Mouse (Mus musculus) ES-E14 (cell line): ENCODE measurements around the gene Rtp2. TPM values are rescaled to one million over a fixed set of nuclear protein-coding genes. Genes with fewer than 3 reads are reported as not detected.
A peak's percentile ranks its signal among the peaks of the same experiment; 100 is the strongest.

Experiments used
- DNase-seq: peaks from one replicate; pipeline ENCODE4 v3.0.0-alpha.2; 2013; ENCODE audit warnings: low read depth, low spot score
- H3K27ac ChIP-seq: 2 replicates; pipeline ENCODE4 v1.5.1; 2012; ENCODE audit warnings: low read depth, mild to moderate bottlenecking, low read length, moderate library complexity, mixed read lengths; ENCODE audit not compliant: poor library complexity, insufficient read depth, severe bottlenecking
- H3K36me3 ChIP-seq: 2 replicates; pipeline ENCODE4 v1.6.1; 2012; ENCODE audit warnings: mild to moderate bottlenecking, low read length, moderate library complexity, mixed read lengths; ENCODE audit not compliant: control insufficient read depth, poor library complexity, insufficient read depth, severe bottlenecking
- H3K4me1 ChIP-seq, 2 experiments: fragments of 150-350 bp in 1 of 2; sonication (generic) in 1 of 2; 2 replicates each; pipeline ENCODE4 v1.6.1; 2012; ENCODE audit warnings: low read length in 2 of 2, mild to moderate bottlenecking in 1 of 2, mixed read lengths in 1 of 2; ENCODE audit not compliant: control insufficient read depth in 2 of 2, insufficient read depth in 2 of 2, poor library complexity in 1 of 2
- H3K4me3 ChIP-seq, 2 experiments: fragments of 150-350 bp in 1 of 2; sonication (generic) in 1 of 2; 2 replicates each; pipeline ENCODE4 v1.5.1; 2012; ENCODE audit warnings: low read length in 2 of 2, low read depth in 1 of 2, mild to moderate bottlenecking in 1 of 2, mixed read lengths in 1 of 2; ENCODE audit not compliant: insufficient read depth in 1 of 2, poor library complexity in 1 of 2, severe bottlenecking in 1 of 2
- H3K9ac ChIP-seq: 2 replicates; pipeline ENCODE4 v1.6.1; 2012; ENCODE audit warnings: low read depth, mild to moderate bottlenecking, low read length, mixed read lengths; ENCODE audit not compliant: poor library complexity, insufficient read depth, severe bottlenecking
- H3K9me3 ChIP-seq: fragments of 150-350 bp; sonication (generic); 2 replicates; pipeline ENCODE4 v1.6.1; 2012; ENCODE audit warnings: low read depth, mild to moderate bottlenecking, low read length; ENCODE audit not compliant: control insufficient read depth, insufficient read depth
- CHD2 ChIP-seq: IDR thresholded peaks from 2 replicates; pipeline ENCODE4 v1.6.1; 2014; ENCODE audit warnings: mild to moderate bottlenecking, low read depth, low read length, inconsistent platforms
- HCFC1 ChIP-seq: IDR thresholded peaks from 2 replicates; pipeline ENCODE4 v1.6.1; 2012; ENCODE audit warnings: low read length, inconsistent platforms, borderline replicate concordance; ENCODE audit not compliant: insufficient read depth
- MAFK ChIP-seq: IDR thresholded peaks from 2 replicates; pipeline ENCODE4 v1.6.1; 2014; ENCODE audit warnings: mild to moderate bottlenecking, low read depth, low read length, inconsistent platforms; ENCODE audit not compliant: insufficient read depth
- ZC3H11A ChIP-seq: IDR thresholded peaks from 2 replicates; pipeline ENCODE4 v1.6.1; 2012; ENCODE audit warnings: low read depth, mild to moderate bottlenecking, inconsistent platforms, low read length, borderline replicate concordance
- ZNF384 ChIP-seq: IDR thresholded peaks from 2 replicates; pipeline ENCODE4 v1.6.1; 2012; ENCODE audit warnings: low read depth, low read length, inconsistent platforms
- in situ Hi-C, 2 experiments: fragments of 600-800 bp; cut with MboI; formaldehyde crosslinking; loops; one replicate each; pipeline ENCODE4 v1.15.1; 2025; ENCODE audit warnings: low sequenced_read_pairs in 2 of 2, inconsistent platforms in 1 of 2; ENCODE audit not compliant: unreplicated experiment in 2 of 2
- total RNA-seq: library from RNA; depleted of rRNA; stranded (reverse); fragments of 300-350 nt; gene quantifications from 2 replicates; pipeline ENCODE4 v1.2.3, GENCODE M21; 2012; rRNA removed

Rtp2 gene
- 0.18 TPM in 1 of 2 replicates, not detected in the other for total RNA-seq

DNA sequence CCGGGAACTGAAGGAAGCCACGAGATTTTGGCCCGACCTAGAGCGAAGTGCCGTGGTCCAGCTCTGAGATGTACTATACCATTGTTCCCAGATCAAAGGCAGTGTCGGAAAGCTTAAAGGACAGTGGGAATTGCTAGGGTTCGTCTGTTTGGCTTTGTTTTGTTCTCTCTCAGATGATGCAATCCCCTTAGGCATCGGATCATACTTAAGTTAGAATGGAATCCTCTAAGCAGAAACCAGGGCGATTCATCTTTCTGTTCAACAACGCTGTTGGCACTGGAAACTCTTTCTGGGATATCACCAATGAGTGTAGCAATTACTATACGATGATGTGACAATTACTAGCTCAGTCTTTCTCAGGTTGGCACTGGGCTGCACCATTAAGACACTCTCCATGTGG lies at the start of gene Rtp2:
Gene Rtp2 (minus strand): TSS at position 101 of the 400 bp plus-strand sequence.
- in situ Hi-C loops = no loop called here
- Histone ChIP-seq H3K27ac (no peak within 1 kb of the TSS), H3K4me1 (no peaks in the 10 kb centered on the region), H3K4me3 (no peak within 1 kb of the TSS), H3K9ac (no peak within 1 kb of the TSS), H3K9me3 (no peaks in the 10 kb centered on the region), H3K36me3 (no peaks in the 10 kb centered on the region)
- TF ChIP-seq MAFK (no peak), CHD2 (no peak), HCFC1 (no peak), ZC3H11A (no peak), ZNF384 (no peak)
- no peak for DNase-seq

- in situ Hi-C loops = loop anchor here (10.0 to 25.0 kb wide), 4 partner anchors 331 to 1284 kb away; no protein-coding TSS in a partner anchor
- peak overlapping the region; percentile 38 to 53; a peak in 3 of 4 replicates for H3K4me3 ChIP-seq
- DNase-seq = no peak
- TF ChIP-seq HCFC1 (no peak), CHD2 (no peak), MAFK (no peak), ZNF384 (no peak), ZC3H11A (no peak)
- H3K36me3 ChIP-seq = no peaks in the 10 kb centered on the region
- no peaks in the 10 kb centered on the region for H3K9me3 ChIP-seq
- peaks cover 6 to 12% of the 10 kb centered on the region in 2 experiments; a peak in 2 of 4 replicates for H3K4me1 ChIP-seq
- no peak overlapping the region for H3K9ac ChIP-seq
- H3K27ac ChIP-seq = no peak overlapping the region
Observed at GRCm38 (mm10) chr16:23980991-23981720, 49.0 kb upstream of the Rtp2 start.

DNA sequence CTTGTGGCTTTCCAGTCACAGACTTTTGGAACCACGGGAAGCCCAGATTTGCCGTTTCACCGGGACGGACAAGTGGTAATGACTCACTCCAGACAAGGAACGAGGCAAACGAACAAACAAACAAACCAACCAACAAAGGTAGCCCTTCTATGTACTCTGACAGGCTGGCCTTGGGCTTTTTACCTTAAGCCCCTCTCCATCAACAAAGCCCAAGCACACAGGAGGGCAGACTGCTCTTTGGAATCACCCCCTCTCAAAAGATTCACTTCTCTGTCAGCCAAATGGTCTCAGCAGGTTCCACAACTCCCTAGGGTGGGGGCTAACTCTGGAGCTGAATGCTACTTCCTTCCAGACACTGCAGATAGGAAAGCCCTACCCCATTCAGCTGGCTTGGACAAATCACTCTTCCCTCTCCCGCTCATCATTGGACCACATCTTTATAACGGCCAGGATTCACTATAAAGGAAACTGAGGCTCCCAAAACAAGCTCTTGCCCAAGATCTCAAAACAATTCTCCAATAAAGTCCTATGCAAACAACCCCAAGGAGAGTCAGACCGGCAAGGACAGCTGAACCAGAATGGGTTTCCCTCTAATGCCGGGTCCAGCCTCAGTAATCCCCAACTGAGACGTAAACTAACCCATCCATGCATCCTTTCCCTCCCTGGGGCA lies 48.1 kb upstream of the Rtp2 start:
- DNase-seq = no peak
- no peaks in the 10 kb centered on the region for H3K9me3 ChIP-seq
- no peak overlapping the region for H3K27ac ChIP-seq
- TF ChIP-seq ZNF384 (no peak), MAFK (no peak), ZC3H11A (no peak), HCFC1 (no peak), CHD2 (no peak)
- in situ Hi-C loops = loop anchor here (10.0 to 25.0 kb wide), 4 partner anchors 332 to 1284 kb away; no protein-coding TSS in a partner anchor
- H3K4me3 ChIP-seq = peak overlapping the region in 1 of 2 experiments; percentile 53; a peak in 1 of 4 replicates
- H3K36me3 ChIP-seq = no peaks in the 10 kb centered on the region
- H3K9ac ChIP-seq = no peak overlapping the region
- H3K4me1 ChIP-seq = peaks cover 6 to 12% of the 10 kb centered on the region in 2 experiments; a peak in 2 of 4 replicates

GRCm38 (mm10) chr16:23979446-23979845 lies 47.3 kb upstream of the Rtp2 start:
- no peak overlapping the region for H3K4me3 ChIP-seq
- H3K27ac ChIP-seq = no peak overlapping the region
- H3K9ac ChIP-seq = no peak overlapping the region
- H3K36me3 ChIP-seq = no peaks in the 10 kb centered on the region
- TF ChIP-seq ZNF384 (no peak), ZC3H11A (no peak), CHD2 (no peak), MAFK (no peak), HCFC1 (no peak)
- H3K9me3 ChIP-seq = no peaks in the 10 kb centered on the region
- no peak for DNase-seq
- in situ Hi-C loops = loop anchor here (25.0 kb wide), 2 partner anchors 333 to 1083 kb away; no protein-coding TSS in a partner anchor
- peaks cover 6 to 7% of the 10 kb centered on the region in 2 experiments; a peak in 2 of 4 replicates for H3K4me1 ChIP-seq
